Mouse (Mus musculus) right cerebral cortex, adult 18-20 months (tissue): ENCODE results near the gene Tssk6.
"Not testable (repeated sequence)": the region's sequence is repeated elsewhere in the genome, so short reads cannot be mapped to it uniquely, and the experiment has no call there.

Experiments
- DNase-seq: peaks from one replicate; pipeline ENCODE4 v3.0.0; 2022; ENCODE audit warnings: mixed read lengths

The Tssk6 gene

DNA sequence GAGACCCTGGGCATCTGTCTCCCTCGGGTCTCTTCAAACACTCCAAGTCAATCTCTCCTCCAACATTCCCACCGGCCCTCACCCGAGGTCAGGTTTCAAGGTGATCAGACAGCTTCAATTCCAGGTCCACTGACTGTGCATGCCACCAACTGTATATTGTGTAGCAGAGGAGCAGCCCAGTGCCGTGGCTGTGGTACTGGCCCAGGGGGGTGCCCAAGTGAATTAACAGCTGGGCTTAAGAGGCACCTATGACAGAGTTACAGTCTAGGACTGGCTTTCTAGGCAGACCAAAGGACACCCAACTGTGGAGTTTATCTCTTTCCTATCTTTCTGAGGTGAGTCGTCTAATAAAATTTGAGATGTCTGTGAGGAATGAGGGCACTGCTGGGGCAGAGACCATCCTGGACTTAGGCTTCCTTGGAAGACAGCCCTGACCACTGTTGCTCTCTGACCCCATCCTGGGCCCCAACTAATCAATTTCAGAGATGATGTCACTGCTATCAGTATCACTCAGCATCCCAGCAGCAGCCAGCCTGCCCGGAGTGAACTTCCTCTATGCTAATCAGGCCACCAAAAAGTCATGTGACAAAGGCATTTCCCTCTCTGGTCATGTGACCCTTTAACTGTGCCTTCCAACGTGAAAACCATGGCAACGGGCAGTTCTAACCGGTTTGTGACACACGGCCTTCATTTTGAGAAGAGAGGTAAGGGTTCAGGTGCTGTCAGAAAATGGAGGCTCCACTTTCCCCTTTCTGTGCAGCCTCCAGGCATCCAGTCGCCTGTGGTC, 18.1 kb downstream of the Tssk6 start:
- DNase-seq = no peak

DNA sequence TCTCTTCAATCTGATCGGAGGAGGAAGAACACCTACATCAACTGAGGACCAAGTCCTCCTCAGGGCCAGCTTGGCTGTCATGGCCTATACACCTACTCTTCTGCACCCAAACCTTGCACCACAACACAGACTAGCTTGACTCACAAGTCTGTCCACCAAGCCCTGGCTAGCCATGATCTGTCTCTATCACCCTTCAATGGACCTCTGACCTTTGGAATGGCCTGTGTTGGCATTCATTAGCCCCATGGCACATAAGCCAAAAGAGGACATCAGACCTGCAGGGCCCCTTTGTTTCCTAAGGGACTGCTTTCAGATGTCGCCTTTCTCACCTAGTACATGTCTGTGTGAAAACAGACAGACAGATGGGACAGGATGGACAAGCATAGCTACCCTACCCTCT, 19.2 kb downstream of the Tssk6 start:
- no peak for DNase-seq

DNA sequence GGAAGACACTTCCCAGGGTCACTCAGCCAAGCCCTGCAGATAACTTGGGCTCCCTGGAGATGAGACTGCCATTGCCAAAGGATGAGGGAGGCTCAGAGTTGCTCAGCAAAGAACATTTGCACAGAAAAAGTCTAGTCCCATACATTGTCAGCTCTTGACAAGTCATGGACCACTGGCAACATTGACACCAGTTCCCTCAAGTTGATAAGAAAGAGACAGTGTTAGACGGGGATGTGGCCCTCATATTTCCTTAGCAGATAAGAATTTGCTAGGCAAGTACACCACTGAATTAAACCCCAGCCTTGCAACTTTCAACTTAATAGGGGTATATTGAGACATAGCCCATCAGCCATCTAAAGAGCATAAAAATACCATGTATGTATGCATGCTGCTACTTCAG, 22.0 kb downstream of the Tssk6 start:
- DNase-seq = no peak

DNA sequence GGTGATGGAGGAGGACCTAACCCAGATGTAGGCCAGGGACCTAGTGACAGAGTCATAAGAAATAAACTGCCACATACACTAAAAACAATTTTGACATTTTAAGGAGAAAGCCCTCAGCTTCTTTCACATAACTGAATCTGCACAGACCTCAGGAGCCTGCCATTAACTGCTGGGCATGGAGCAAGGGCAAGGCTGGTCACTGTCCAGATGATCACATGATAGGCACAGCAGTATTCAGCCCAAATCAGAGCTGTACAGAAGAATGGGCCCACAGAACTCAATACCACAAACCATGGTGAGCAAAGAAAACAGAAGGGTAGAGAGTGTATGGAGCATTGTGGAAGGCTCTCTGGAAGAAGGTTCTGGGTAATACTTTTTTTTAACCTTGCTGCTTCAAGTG, 24.9 kb downstream of the Tssk6 start:
- no peak for DNase-seq

DNA sequence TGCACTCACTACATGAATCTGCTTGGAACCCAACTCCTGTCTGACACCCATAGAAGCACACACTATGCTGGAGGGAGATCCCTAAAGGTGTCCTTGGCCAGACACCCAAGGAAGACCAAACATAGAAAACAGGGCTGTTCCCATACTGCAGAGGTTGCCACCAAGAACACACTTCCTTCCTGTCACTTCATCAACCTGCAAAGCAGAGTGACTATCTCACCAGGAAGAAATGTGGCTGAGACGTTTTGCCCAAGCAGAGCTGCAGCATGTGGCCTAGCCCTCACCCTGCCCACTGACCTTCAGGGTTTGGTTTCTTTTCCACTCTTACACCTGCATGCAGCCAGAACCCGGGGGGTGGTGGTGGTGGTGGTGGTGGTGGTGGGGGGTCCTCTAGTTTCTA, 31.8 kb downstream of the Tssk6 start:
- no peak for DNase-seq

DNA sequence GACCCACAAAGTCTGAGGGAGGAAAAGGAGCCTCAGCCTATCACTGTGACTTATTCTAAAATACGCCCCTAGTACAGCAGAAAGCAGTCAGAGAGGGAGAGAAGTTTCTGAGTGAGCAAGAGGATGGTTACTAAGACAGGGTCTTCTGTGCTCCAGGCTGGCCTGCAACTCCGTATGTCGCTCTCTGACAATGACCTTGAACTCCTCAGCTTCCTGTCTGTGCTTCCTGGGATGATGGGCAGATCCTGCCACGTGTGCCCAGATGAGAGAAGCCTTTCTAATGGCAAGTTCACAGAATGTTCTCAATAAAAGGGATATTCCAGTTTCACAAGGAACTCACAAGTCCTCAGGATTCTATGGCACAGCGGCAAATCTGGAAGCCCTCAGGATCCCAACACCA, 32.6 kb downstream of the Tssk6 start:
- DNase-seq = no peak

DNA sequence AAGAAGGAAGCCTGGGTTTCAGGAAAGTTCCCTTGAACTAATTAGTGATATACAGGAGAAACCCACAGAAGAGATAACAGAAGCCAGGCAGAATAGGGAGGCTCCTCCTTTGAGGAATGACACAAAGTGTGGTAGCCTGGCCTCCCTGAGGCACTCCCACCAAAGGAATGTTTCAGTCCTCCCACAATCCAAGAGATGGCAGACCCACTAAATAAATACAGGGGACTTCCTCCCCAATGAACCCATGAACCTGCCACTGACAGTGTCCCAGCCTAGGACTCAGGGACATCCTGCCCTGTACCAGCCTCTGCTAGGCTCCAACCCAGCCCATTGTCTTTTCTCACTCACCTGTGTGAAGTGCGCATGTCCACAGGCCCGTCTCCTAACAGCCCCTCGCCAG, 33.4 kb downstream of the Tssk6 start:
- no peak for DNase-seq

DNA sequence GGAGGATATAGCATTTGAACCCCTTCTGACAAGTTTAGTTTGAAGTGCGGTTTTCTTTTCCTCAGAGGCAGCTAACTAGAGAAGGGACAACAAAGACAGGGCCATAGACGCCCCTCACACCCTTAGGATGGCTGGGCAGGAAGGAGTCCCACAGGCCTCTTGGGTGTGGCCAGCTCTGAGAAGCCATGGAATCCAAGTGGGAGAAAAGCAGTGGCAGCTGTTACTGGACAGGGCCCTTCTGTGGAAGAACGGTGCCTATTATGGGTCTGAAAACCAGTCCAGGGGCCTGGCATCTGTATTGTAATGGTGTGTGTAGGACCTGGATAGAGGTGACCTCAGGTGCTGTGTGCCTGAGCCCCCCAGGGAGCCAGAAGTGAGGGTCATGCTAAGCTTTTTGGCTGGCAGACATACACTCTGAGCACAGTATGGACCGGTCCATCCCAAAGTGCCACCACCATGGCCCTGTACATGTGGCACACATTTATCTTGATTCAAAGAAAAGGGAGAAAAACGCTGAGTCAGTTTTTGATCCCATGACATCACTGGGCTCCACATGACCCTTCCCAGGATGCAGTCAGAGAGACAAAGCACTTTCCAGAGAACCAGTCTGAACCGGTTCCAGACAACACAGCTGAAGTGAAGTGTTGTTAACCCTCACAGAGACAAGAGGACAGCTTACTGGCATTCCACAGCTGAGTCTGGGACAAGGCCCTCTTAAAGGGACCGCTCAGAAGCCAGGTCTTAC, 34.2 kb downstream of the Tssk6 start:
- DNase-seq = no peak

DNA sequence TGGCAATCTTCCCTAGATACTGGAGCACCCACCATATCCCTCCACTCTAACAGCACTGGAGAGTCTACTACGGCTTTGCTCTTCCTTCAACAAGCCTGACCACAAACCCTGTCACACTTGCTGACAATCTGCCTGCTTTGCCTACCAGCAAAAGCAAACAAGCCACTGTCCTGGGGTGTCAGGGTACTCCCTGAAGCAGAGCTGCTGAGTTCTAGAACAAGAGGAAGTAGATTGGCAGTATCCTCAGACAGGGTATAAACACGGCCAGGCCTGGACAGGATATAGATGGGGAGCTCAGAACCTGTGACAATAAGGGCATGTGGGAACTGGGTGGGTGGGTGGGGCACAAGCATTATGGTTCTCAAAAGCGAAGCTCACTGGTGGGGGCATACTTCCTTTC, 35.5 kb downstream of the Tssk6 start:
- DNase-seq = no peak

DNA sequence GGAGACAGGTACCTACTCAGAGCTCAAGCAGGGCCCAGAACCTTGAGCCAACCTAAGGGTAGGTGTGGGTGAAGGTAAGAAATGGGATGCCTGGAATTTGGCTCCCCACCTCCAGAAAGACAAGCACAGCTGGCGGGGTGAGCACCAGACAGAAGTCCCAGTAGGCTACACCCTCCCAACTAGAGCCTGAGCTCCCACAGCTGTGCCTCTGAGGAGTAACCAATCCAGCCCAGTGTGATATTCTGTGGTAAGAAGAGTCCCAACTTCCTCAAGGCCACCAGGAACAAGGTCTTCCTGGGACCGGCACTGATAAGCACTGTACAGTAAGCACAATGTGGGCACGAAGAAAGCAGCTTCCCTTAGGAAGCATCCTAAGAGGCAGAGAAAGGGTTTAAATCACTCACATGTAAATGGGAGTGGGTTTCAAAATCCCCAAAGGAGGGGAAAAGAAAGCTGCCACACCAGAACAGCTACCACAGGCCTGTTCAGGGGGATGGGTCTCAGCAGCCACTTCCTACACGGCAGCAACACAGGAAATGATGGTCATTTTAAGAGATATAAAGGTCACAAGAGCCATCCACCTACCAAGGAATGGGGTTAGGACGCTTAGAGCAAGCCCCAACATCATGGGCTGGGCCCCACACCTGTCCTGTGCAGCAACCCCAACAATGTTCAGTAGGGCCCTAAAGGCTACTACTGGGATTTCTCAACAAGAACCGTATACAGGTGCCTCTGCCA, 36.4 kb downstream of the Tssk6 start:
- no peak for DNase-seq

DNA sequence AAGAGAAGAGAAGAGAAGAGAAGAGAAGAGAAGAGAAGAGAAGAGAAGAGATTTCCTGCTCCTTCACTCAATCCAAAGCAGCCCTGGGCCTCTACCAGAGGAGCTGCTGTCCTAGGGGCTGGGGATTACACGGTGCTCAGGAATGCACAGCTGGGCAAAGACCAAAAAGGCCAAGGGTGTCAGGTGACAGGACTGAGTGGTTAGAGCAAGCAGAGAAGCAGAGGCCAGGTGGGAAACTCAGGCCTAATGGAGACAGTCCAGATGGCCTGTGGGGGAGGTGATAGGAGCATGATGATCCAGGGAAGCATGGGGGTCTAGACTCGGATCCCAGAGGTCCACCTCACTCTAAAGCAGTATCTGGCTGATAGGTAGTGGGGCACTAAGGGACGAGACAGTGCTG, 37.6 kb downstream of the Tssk6 start:
- DNase-seq = no peak

DNA sequence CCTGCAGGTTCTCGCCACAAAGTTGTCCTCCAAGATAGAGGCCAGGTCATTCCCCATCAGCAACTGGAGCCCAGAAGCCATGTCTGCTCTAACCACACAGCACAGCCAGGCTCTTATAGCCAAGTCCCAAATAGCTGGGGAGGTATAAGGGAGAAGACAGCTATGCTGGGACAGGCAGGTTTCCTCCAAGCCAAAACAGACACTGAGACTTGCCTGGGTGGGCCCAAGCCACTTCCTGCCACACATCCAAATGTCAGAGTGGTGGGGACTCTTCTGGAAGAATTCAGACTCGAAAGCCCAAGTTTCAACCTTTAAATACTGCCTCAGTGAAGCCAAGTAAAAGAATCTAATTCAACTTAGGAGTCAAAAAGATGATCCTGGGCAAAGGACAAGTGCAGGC, 38.4 kb downstream of the Tssk6 start:
- DNase-seq = no peak

DNA sequence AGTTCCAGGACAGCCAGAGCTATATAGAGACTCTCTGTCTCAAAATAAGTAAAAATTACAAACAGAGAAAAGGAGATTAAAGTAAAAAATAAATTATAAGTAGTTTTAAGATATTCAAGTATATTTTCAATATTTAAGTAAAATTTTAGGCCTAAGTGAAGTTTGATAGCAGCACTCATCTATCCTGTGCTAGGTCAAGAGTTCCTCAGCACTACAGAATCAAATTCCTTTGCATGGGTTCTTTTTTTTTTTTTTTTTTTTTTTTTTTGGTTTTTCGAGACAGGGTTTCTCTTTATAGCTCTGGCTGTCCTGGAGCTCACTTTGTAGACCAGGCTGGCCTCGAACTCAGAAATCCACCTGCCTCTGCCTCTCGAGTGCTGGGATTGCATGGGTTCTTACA, 40.5 kb downstream of the Tssk6 start:
- not testable (repeated sequence) for DNase-seq

DNA sequence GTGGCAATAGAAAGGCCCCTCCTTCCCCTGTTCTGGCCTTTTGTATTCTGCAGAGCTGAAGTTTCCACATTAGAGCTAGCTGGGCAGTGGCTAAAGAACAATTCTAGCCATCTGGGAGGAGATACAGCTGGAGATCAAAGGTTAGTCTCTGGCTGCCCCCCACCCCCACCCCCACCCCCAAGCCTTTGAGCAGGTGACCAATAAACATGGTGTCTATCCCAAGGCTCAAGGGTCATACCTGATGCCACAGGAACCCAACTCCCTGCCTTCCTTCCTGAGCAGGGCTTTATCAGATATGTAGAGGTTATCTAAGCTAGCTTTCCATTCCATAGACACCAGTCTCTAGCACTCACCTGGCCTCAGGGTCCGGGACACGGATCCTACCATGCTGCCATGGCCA, 48.3 kb downstream of the Tssk6 start:
- no peak for DNase-seq
